Mouse (Mus musculus): ENCODE measurements around the gene Med13l. TPM values are rescaled to one million over a fixed set of nuclear protein-coding genes. Genes with fewer than 3 reads are reported as not detected.
"Not testable (repeated sequence)": the region's sequence is repeated elsewhere in the genome, so short reads cannot be mapped to it uniquely, and the experiment has no call there.

Med13l gene
- total RNA-seq, 2 experiments from 2014 or later, result 33.9 to 38.2 TPM

DNA sequence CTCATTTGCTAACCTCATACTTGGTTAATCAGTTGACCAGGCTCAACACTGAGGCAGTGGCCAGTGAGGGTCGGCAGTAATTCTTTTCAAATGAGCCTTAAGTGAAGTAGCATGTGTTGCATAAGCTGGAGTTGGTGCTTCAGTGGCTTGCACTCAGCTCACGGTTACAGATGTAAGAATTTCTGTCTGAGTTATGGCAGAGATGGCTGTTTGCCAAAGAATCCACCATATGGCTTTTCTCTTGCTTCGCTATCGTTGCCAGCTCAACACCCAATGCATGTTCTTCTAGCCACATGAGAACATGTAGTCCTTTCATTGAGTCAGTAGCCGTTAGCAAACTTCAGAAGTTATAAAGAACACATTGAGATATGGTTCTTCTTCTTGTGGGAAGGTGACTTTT, 63.3 kb downstream of the Med13l start:
- DNase-seq (ENCODE audit: low spot score in 2 of 2), result no peak

GRCm38 (mm10) chr5:118627630-118628029, 67.2 kb downstream of the Med13l start:
- DNase-seq (ENCODE audit: low spot score in 2 of 2), result no peak

- no peak for DNase-seq (ENCODE audit: low spot score in 2 of 2)
Observed at GRCm38 (mm10) chr5:118628211-118628610, 67.7 kb downstream of the Med13l start.

DNA sequence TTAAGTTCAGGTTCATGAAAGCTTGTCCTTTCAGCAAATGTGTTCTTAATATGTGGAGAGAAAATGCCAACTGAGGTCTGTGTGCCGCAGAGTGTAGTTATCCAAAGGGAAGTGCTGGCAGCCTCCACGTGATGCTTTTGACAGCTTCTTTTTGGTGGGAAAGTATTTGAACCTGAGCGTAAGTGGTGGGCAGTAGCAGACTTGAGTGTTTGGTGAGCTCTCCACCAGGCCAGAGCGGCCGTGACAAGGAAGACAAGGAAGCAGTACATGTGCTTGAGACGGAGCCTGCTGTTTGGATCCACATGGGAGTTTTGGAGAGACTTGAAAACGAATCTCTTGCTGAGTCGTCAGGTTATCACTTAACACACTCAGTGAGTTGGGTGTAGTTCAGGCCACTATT, 71.9 kb downstream of the Med13l start:
- DNase-seq (ENCODE audit: low spot score in 2 of 2), result no peak

DNA sequence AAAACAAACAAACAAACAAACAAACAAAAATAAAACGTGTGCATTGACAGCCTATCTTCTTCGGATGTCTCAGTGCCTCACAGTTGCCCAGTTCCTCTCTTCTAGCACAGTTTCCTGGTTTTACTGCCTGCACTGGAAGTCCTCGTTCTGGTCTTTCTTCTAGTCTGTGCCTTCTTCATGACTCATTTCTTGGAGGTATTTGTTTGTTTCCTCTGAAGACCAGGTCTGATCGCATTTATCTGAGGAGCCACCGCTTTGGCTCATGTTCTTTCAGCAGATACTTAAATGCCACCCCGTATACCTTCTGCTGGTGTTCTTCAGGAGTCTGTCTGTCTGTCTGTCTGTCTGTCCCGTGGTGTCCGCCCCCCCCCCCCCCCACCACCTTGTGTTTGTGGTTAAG, 72.6 kb downstream of the Med13l start:
- DNase-seq (ENCODE audit: low spot score in 2 of 2), result no peak

DNA sequence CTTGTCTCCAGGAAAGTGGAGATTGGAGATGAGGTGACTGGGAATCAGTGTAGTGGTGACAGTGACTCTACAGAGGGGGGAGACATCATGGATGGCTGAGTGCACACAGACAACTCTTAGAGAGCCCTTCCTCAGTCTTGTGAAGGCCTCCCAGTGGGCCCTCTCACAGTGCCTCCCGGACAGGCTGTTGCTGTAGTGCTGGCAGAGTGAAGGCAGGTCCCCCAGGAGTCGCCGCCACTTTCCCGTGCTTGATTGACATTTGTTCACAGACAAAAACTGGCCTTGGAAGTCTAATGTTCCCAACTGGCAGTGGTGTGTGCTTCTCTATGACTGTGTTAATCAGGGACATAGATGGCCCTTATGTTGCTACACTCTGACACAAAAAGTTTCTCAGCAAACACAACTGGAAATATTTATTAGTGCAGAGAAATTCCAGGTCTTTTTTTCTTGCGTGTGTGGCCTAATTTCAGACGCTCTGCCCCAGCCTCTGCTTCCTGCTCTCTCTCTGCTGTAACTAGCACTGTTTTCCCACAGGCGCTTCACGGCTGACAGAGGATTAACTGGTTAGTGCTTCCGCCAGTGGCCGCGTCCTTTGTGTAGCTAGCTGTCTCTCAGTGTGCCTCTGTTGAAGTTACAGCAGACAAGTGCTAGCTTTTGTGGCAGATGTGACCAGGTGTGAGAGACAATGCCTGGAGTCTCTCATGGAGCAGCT, 75.2 kb downstream of the Med13l start:
- no peak for DNase-seq (ENCODE audit: low spot score in 2 of 2)

GRCm38 (mm10) chr5:118636399-118637369, 76.2 kb downstream of the Med13l start:
- no peak for DNase-seq (ENCODE audit: low spot score in 2 of 2)

DNA sequence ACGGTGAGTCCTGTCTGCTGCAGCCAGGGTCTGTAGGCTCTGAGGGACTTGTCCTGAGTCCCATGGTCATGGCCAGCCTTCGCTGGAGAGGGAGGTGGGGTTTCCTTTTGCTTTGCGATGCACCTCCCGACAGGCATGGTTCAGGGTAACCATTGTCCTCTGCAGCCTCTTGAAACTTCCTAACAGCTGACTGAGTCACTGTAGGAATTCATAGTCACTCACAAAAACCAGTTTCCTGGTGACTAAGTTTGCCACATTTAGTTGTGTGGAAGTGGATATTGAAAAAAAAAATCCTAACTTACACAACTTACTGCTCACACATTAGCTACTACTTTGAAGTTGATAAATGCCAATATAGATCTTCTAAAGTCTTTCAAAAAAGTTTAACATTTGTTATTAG, 77.5 kb downstream of the Med13l start:
- DNase-seq (ENCODE audit: low spot score in 2 of 2), result no peak

- DNase-seq (ENCODE audit: low spot score in 2 of 2), result no peak
Observed at GRCm38 (mm10) chr5:118638534-118639109, 78.1 kb downstream of the Med13l start.

DNA sequence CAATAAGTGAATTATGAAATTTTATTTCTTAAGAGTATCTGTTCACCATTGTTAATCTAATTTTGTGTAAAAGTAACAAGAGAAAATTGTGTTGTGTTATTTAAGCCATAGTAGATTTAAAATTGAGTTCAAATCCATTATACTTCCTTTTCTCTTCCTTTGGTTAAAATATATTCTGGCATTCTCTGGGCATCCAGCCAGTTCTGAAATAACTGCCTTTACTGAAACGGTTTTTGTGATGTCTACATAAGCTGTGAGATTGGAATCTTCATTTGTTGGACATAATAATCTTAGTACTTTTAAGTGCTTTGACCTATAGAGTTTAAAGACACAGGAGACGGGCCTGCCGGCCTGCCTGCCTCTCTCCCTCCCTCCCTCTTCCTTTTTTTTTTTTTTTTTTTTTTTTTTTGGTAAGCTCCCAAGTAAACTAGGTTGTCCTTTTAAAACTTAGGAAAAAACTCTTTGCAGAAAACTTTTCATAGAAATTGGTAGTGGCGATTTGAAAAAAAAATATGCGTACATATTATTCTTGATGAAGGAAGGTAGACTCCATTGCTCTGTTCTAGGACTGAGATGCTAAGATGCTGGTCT, 78.7 kb downstream of the Med13l start:
- DNase-seq (ENCODE audit: low spot score in 2 of 2), result no peak

DNA sequence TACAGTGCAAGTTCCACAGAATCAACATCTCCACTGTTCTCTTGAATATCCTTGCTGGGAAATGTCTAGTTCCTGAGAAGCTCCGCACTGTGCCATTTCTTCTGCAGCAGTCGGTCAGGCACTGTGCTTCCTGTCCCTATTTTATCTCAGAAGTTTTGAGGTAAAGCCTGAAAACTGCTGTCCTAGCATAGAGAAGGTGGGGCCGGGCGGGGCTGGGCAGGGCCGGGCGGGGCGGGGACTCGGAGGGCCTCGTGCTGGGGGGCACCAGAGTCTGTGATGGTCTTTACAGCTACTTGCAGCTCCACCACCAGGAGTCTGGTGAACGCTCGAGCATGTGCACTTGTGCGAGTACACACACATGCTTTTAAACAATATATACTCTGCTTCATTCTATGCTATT, 83.6 kb downstream of the Med13l start:
- no peak for DNase-seq (ENCODE audit: low spot score in 2 of 2)

- no peak for DNase-seq (ENCODE audit: low spot score in 2 of 2)
Observed at GRCm38 (mm10) chr5:118644511-118644910, 84.0 kb downstream of the Med13l start.

DNA sequence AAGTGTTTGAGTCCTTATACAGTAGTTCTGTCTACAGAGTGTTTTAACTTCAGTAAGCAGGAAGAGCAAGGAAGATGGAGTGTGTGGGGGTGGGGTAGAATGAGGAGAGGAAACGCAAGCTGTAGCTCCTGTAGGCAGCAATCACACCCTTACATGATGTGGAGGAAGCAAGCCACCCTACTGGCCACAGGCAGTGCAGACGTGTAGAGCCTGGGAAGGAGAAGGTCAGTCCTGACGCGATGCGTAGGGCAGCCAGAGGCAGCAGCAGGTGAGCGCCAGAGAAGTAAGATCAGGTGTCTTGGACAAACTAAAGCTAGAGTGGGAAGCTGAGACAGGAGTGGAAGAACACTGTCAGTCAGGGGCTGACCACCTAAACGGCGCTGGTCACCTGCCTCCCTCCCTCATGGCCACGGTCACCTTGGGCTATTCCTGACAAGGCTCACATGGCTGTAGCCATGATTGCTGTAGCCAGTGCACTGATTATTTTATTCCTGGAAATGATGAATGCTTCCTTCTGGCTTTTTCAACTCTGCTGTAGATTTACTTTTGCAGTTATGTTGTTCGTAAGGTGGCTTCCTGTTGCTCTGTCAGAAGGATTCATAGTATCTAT, 84.8 kb downstream of the Med13l start:
- DNase-seq (ENCODE audit: low spot score in 2 of 2), result no peak

GRCm38 (mm10) chr5:118646897-118647296, 86.4 kb downstream of the Med13l start:
- DNase-seq (ENCODE audit: low spot score in 2 of 2), result no peak

- DNase-seq (ENCODE audit: low spot score in 2 of 2), result no peak
Observed at GRCm38 (mm10) chr5:118647384-118647783, 86.9 kb downstream of the Med13l start.

DNA sequence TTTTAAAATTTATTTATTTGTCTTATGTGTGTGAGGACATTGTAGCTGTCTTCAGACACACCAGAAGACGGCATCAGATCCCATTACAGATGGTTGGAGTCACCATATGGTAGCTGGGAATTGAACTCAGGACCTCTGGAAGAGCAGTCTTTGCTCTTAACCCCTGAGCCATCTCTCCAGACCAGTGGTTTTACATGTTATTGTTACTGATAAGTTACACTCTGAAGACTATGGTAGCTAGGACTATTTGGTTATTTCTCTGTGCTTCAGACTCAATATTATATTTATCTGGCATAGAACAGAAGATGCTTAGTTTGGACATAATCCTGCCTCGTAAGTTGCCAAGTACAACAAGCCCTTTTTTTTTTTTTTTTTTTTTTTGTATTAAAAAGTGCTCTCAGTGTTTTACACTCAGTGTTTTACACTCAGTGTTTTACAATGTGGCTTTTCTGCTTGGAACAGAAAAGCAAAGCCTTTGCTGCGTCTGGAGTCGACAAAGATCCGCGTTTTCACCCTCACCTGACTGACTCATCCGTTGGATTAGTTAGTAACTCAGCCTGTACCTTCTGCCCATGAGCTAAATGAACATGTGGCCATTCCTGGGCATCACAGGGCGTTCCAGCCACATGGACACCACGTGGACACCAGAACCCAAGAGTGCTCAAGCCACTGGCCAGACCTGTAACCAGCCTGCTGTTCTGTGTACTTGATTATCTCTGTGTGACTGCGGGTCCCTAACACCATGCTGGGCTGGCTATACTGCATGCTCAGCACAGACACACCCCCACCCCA, 88.9 kb downstream of the Med13l start:
- DNase-seq (ENCODE audit: low spot score in 2 of 2), result no peak

DNA sequence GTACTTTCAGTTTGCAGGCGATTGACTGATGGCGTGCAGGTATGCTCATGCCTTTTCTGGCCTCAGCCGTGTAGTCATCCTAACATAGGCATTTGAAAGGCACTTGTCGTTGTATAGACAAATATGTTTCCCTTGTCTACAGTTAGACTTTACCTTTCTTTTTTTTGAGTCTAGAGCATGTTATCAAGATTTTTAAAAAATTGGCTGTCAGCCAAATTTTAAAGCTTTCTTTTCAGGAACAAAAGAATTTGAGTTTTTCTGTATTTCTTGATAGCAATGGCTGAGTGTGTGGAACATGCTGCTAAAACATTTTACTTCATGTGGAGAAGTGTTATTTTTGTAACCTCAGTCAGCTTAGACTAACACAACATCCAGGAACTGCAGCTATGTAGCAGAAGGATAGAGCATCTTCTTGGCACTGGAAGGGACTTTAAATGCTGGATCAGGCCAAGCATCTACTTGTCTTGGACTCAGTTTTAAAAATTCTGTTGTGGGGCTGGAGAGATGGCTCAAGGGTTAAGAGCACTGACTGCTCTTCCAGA, 89.6 kb downstream of the Med13l start:
- DNase-seq (ENCODE audit: low spot score in 2 of 2), result no peak

DNA sequence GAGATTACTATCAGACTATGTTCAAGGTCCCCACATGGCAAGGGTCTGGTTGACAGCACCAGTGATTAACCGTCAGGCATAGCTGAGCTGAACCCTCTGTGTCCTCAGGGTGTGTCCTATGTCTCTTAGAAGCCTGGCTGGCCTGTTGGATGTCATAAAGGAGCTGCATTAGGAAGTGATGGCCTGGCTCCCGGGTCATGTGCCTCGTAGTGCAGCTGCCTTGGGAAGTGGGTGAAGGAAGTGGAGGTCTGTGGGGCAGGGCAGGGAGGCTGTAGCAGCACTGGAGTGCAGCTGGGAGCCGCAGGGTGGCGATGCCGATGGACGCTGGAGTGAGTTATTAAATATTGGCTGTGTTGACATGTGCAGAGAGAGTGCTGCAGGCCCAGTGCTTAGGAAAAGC, 90.3 kb downstream of the Med13l start:
- no peak for DNase-seq (ENCODE audit: low spot score in 2 of 2)

DNA sequence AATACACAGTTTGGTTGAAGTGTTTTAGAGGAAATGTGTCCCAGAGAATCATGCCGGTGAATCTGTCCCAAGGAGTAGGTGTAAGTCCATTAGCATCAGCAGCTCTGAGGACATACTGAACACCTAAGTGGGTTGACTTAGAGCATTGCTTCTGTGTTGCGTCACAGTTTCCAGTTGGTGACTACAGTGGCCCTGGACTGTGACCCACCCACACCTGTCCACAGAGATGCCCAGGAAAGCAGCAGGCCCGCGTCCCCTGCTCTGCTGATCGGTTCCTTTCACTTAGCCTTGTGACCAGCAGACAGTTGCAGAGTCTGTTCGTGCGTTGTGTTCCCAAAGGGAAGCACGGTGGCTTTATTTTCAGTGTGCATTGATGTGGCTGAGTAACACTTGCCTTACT, 92.1 kb downstream of the Med13l start:
- no peak for DNase-seq (ENCODE audit: low spot score in 2 of 2)

DNA sequence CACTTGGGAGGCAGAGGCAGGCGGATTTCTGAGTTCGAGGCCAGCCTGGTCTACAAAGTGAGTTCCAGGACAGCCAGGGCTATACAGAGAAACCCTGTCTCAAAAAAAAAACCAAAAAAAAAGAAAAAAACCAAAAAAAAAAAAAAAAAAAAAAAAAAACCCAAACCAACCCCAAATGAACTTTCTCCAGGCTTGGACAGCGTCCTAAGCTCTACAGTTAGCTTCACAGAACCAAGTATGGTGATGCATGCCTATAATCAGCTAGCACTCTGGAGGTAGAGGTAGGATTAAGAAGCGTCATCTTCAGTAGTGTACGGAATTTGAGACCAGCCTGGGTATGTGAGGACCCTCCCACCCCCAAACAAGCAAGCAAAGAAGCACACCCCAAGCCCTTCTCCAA, 92.6 kb downstream of the Med13l start:
- DNase-seq (ENCODE audit: low spot score in 2 of 2), result not testable (repeated sequence)
